In the genomic region with DNA sequence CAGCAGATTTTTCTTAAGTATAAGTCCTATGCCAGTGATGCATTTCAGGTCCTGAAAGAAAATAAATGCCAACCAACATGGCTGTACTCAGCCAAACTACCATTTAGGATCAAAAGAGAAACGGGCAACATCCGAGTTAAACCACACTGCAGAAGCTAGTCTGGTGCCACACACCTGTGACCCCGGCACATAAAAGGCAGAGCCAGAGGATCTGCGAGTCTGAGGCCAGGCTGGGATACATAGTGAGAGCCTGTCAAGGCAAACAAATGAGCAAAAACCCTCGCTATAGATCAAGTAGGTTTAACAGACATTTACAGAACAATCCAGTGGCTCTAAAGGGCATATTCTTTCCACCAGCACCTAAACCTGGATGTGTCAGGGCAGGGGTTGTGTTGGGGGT, we compare ENCODE assay signal across 26 mouse cellular contexts.
"Had no signal": no experiment of that assay in that cellular context is flagged by ENCODE, and none has a peak within 500 bp of the region (broad histone marks: within the 10 kb centered on the region; RNA-seq: fewer than 3 reads in every experiment).

No protein-coding gene starts in this region.

- ATAC-seq: inflammation-experienced regulatory T-cells, adult 6 months; intestine, embryonic 16.5 days; liver, postnatal 0 days; lung, postnatal 0 days; midbrain, embryonic 15.5 days had no signal

- H3K4me3 ChIP-seq: layer of hippocampus, adult 2 months; limb, embryonic 12.5 days; limb, embryonic 15.5 days; megakaryocyte, embryonic 14.5 days; midbrain, embryonic 12.5 days; midbrain, embryonic 15.5 days; neural tube, embryonic 12.5 days; neural tube, embryonic 15.5 days had no signal

- H3K36me3 ChIP-seq: limb, embryonic 12.5 days; limb, embryonic 15.5 days; midbrain, embryonic 12.5 days; midbrain, embryonic 15.5 days; neural tube, embryonic 12.5 days; neural tube, embryonic 15.5 days had no signal

- H3K4me1 ChIP-seq: limb, embryonic 15.5 days; midbrain, embryonic 12.5 days; midbrain, embryonic 15.5 days; neural tube, embryonic 12.5 days; neural tube, embryonic 15.5 days had no signal

- H3K27me3 ChIP-seq: limb, embryonic 12.5 days; limb, embryonic 15.5 days; megakaryocyte, embryonic 14.5 days; midbrain, embryonic 12.5 days; midbrain, embryonic 15.5 days; neural tube, embryonic 12.5 days; neural tube, embryonic 15.5 days had no signal

- DNase-seq: kidney, adult 2 months; kidney, postnatal 25 days; layer of hippocampus, adult 9-11 months; layer of hippocampus, postnatal 36 days; left cerebral cortex, postnatal 4 days; liver, postnatal 0 days; lung, embryonic 14.5 days; lung, postnatal 36 days; right cerebral cortex, adult 18-20 months; right cerebral cortex, postnatal 14 days; right cerebral cortex, postnatal 4 days had no signal

- H3K4me2 ChIP-seq: limb, embryonic 12.5 days; limb, embryonic 15.5 days; liver, embryonic 11.5 days; lung, embryonic 14.5 days; midbrain, embryonic 12.5 days; midbrain, embryonic 15.5 days; neural tube, embryonic 12.5 days; neural tube, embryonic 15.5 days had no signal

- H3K9me3 ChIP-seq: limb, embryonic 12.5 days; limb, embryonic 15.5 days; midbrain, embryonic 12.5 days; midbrain, embryonic 15.5 days; neural tube, embryonic 12.5 days; neural tube, embryonic 15.5 days had no signal

- H3K27ac ChIP-seq: kidney, postnatal 0 days; layer of hippocampus, adult 2 months; limb, embryonic 12.5 days; limb, embryonic 15.5 days; liver, embryonic 14.5 days; midbrain, embryonic 12.5 days; midbrain, embryonic 15.5 days; neural tube, embryonic 12.5 days; neural tube, embryonic 15.5 days; stomach, postnatal 0 days had no signal

- H3K9ac ChIP-seq: limb, embryonic 12.5 days; limb, embryonic 15.5 days; liver, embryonic 14.5 days; liver, postnatal 0 days; lung, embryonic 14.5 days; midbrain, embryonic 12.5 days; midbrain, embryonic 15.5 days; neural tube, embryonic 12.5 days; neural tube, embryonic 15.5 days had no signal
